Mouse (Mus musculus) brown adipose tissue, adult 24 weeks (tissue): ENCODE measurements around the gene Mpdu1. TPM values are rescaled to one million over a fixed set of nuclear protein-coding genes. Genes with fewer than 3 reads are reported as not detected.

Experiments used
- polyA plus RNA-seq: library from polyadenylated mRNA; stranded (reverse); fragments of >200 nt; gene quantifications from 2 replicates; pipeline ENCODE4 v1.2.4, GENCODE M21; 2012; ENCODE audit not compliant: missing spikeins, insufficient read depth, insufficient read length

The Mpdu1 gene
- polyA plus RNA-seq, 1 experiment, result 102 TPM

Other genes starting within 250 kb of the Mpdu1 start
- gene Kdm6b, start 249.0 kb downstream of the Mpdu1 start, polyA plus RNA-seq, result 13.9 and 16.9 TPM in 2 replicates
- gene Dnah2, start 113.5 kb downstream of the Mpdu1 start, polyA plus RNA-seq, result not detected in 2 replicates
- not detected in 2 replicates for gene Efnb3, start 102.4 kb downstream of the Mpdu1 start, polyA plus RNA-seq
- gene Wrap53, start 82.4 kb downstream of the Mpdu1 start, polyA plus RNA-seq, result 10.7 and 10.9 TPM in 2 replicates
- gene Trp53, start 82.3 kb downstream of the Mpdu1 start, polyA plus RNA-seq, result 13.6 and 18.3 TPM in 2 replicates
- 6.7 and 8.3 TPM in 2 replicates for gene Atp1b2, start 56.7 kb downstream of the Mpdu1 start, polyA plus RNA-seq
- not detected in 2 replicates for gene Shbg, start 44.7 kb downstream of the Mpdu1 start, polyA plus RNA-seq
- 8.6 and 10.9 TPM in 2 replicates for gene Sat2, start 40.6 kb downstream of the Mpdu1 start, polyA plus RNA-seq
- 27.8 and 29.5 TPM in 2 replicates for gene Fxr2, start 29.7 kb downstream of the Mpdu1 start, polyA plus RNA-seq
- gene Sox15, start 7.3 kb downstream of the Mpdu1 start, polyA plus RNA-seq, result not detected in 2 replicates
- gene Cd68, start 3.5 kb upstream of the Mpdu1 start, polyA plus RNA-seq, result 10.3 and 12.1 TPM in 2 replicates
- gene Eif4a1, start 9.8 kb upstream of the Mpdu1 start, polyA plus RNA-seq, result 268 and 317 TPM in 2 replicates
- gene Senp3, start 19.4 kb upstream of the Mpdu1 start, polyA plus RNA-seq, result 49.9 and 65.3 TPM in 2 replicates
- gene Tnfsf13, start 23.1 kb upstream of the Mpdu1 start, polyA plus RNA-seq, result 4.1 and 4.9 TPM in 2 replicates
- gene Tnfsf12, start 33.2 kb upstream of the Mpdu1 start, polyA plus RNA-seq, result 12.7 and 13.7 TPM in 2 replicates
- 0.99 and 2.8 TPM in 2 replicates for gene Tnfsfm13, start 33.5 kb upstream of the Mpdu1 start, polyA plus RNA-seq
- 10.4 and 16.5 TPM in 2 replicates for gene Polr2a, start 96.0 kb upstream of the Mpdu1 start, polyA plus RNA-seq
- not detected in 2 replicates for gene Slc35g3, start 99.3 kb upstream of the Mpdu1 start, polyA plus RNA-seq
- 17.2 and 23.6 TPM in 2 replicates for gene Zbtb4, start 103.3 kb upstream of the Mpdu1 start, polyA plus RNA-seq
- 1.7 and 2.4 TPM in 2 replicates for gene Chrnb1, start 133.3 kb upstream of the Mpdu1 start, polyA plus RNA-seq
- gene Fgf11, start 139.2 kb upstream of the Mpdu1 start, polyA plus RNA-seq, result 5.6 and 7.5 TPM in 2 replicates
- 1.2 TPM in 1 of 2 replicates, not detected in the other for gene Tmem102, start 143.0 kb upstream of the Mpdu1 start, polyA plus RNA-seq
- not detected in 2 replicates for gene Gm39566, start 152.7 kb upstream of the Mpdu1 start, polyA plus RNA-seq
- not detected in 2 replicates for gene Spem2, start 155.8 kb upstream of the Mpdu1 start, polyA plus RNA-seq
- not detected in 2 replicates for gene Spem1, start 159.5 kb upstream of the Mpdu1 start, polyA plus RNA-seq
- 1.8 and 2.7 TPM in 2 replicates for gene Nlgn2, start 175.1 kb upstream of the Mpdu1 start, polyA plus RNA-seq
- 206 and 248 TPM in 2 replicates for gene Tmem256, start 175.9 kb upstream of the Mpdu1 start, polyA plus RNA-seq
- gene Plscr3, start 183.7 kb upstream of the Mpdu1 start, polyA plus RNA-seq, result 18.7 TPM in 2 replicates
- not detected in 2 replicates for gene Tnk1, start 196.1 kb upstream of the Mpdu1 start, polyA plus RNA-seq
- not detected in 2 replicates for gene Tmem95, start 215.4 kb upstream of the Mpdu1 start, polyA plus RNA-seq
- gene Kctd11, start 218.8 kb upstream of the Mpdu1 start, polyA plus RNA-seq, result 2.5 and 3.3 TPM in 2 replicates
- not detected in 2 replicates for gene Acap1, start 232.9 kb upstream of the Mpdu1 start, polyA plus RNA-seq
- gene 2810408A11Rik, start 238.3 kb upstream of the Mpdu1 start, polyA plus RNA-seq, result 3.2 TPM in 1 of 2 replicates, not detected in the other
- gene Neurl4, start 238.4 kb upstream of the Mpdu1 start, polyA plus RNA-seq, result 16.9 and 18.4 TPM in 2 replicates